Mouse (Mus musculus) ovary, postnatal 14 days (tissue): ENCODE data around the gene Adam33.
"Not testable (repeated sequence)": the region's sequence is repeated elsewhere in the genome, so short reads cannot be mapped to it uniquely, and the experiment has no call there.

Source experiments
- DNase-seq: peaks from one replicate; pipeline ENCODE4 v3.0.0; 2022; ENCODE audit warnings: low spot score

Adam33 gene

GRCm38 (mm10) chr2:131056191-131056590, 7.4 kb downstream of the Adam33 start:
- no peak for DNase-seq

GRCm38 (mm10) chr2:131055631-131056030, 8.0 kb downstream of the Adam33 start:
- peak; percentile 50 for DNase-seq

DNA sequence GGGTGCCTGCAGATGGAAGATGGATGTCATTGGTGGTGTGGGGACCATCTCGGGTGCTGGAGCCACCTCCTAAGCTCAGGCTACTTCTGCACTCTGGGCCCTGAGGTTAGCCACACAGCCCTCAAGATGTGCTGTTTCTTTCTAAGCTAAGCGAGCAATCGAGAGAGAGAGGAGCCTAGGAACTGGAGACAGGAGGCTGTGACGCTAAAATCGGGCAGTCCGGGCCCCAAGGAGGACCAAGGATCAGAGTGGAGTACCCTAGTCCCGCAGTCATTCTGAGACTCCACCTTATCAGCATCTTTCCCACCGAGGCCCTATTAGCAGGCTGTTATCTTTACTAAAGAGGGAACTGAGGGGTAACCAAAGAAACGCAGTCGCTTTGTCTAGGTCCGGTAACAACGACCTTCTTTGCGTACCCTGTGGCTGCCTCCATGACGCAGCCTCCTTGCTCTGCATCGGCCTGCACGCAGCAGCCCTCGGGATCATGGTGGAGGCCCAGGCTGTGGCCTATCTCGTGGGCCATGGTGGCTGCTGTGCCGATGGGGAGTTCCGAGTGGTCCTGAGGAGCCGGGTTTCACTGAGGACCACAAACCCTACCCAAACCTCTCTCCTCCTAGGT, 8.9 kb downstream of the Adam33 start:
- DNase-seq = no peak

GRCm38 (mm10) chr2:131053851-131054645, 9.6 kb downstream of the Adam33 start:
- DNase-seq = no peak

- no peak for DNase-seq
Measured at GRCm38 (mm10) chr2:131052862-131053418, 10.7 kb downstream of the Adam33 start.

GRCm38 (mm10) chr2:131052043-131052442, 11.6 kb downstream of the Adam33 start:
- DNase-seq = no peak

DNA sequence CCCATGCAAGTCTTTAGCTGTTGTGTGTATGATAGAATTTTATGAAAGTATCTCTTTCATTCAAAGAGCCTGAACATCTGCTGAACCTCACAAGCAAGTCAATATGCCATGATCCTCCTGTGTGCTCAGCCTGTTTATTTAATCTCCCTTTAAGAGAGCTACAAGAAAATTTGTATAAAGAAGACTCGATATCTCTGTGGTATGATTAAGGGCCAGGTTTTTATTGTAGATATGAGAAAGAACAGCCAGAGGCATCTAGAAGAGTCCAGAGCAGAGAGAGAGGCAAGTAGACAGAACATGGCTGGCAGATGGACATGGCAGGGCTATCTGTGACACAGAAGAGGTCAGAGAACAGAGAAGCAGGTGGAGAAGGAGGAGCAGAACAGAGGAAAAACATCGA, 17.6 kb downstream of the Adam33 start:
- no peak for DNase-seq

- no peak for DNase-seq
Measured at GRCm38 (mm10) chr2:131044989-131045720, 18.5 kb downstream of the Adam33 start.

DNA sequence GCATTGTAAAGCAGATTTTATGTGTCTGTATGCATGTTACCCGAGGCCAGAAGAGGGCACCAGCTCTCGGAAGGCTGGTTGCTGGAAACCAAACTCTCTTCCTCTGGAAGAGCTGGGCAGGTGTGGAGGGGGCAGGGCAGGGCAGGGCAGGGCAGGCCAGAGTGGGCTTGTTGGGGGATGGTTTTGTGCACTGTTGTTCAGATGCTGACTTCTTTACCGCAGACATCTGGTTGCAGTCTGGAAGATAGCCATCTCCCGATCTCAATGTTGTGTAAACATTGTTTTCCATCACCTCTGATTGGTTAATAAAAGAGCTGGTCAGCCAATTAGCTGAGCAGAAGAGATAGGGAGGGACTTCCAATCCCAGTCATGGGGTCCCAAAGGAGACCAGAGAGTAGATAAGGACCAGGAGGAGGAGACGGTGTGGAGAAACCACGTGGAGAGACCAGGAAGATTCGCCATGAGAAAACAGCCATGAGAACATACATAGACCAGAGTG, 19.2 kb downstream of the Adam33 start:
- no peak for DNase-seq

DNA sequence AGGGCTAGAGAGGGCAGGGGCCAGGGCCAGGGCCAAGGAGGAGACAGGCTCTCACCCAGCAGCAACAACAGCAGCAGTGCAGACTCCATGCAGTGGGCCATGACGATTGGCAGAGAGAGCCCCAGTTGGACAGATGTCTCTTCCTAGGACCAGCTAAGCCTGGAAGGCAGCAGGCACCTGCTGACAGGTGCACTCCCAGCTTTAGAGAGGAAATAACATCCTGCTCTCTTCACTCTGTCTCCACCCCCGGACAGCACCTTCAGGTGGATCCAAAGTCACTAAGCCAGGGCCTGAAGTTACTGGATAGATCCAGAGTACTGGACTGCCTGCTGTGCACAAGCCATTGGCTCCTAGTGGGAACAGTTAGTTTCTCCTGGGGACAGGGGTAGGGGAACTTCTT, 20.6 kb downstream of the Adam33 start, which contains the start of gene Gfra4:
TSS of gene Gfra4 (minus strand) at position 101 of the 400 bp plus-strand sequence.
- no peak for DNase-seq

DNA sequence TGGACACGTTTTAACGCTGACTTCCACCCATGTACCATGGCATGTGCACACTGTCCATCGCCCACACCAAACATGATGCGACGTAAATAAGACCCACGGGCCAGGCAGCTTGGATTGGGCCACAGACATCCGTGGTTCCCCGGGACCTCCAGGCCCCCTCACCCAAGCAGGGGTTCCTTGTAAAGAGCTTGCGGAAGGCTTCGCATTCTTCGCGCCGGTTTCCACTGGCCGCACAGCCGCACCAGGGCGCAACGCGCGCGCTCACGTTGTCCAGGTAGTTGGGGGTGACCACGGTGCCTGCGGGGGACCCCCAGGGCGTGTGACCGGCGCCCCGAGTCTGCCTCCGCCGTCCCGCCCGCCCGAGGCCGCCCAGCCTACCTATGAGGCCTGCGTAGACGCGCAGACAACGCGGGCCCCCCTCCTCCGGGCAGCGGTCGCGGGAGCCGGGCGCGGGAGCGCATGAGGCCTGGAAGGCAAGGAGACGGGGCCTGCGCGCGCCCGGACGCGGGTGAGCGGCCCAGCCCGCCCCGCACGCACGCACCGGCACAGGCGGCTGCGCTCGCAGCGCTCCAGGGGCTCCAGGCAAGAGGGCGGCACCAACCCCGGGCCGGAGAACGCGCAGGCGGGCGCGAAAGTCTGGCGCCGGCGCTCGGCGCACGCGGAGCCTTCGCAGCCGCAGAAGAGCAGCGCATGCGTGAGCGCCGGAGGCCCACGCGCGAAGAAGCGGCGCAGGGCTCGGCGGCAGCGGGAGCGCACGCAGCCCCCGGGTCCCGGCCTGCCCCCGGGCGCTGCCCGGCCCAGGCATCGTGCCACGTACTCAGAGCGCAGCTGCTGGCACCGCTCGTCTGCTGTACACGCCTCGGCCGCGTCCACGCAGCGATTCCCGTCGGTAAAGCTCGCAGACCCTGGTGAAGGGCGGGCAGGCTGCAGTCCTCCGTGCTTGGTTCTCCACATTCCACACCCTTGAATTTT, 22.5 kb downstream of the Adam33 start:
- DNase-seq = no peak

DNA sequence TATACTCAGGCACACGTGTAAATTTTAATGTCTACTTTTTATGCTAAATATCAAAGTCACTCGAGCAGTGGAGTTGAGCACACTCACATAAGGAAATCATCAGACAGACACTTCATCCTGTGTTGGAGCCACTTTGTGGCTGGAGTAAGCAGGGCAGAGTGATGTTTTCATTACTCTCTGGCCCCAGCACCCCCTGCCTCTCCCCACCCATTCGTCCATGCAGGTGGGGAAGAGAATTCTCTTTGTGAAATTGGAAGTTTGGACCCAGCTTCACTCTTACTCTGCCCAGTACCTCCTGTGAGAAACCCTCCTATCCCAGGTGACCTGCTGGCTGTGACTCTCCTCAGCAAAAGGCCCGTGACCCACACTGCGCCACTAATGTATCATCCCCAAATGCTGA, 24.9 kb downstream of the Adam33 start:
- DNase-seq = no peak

GRCm38 (mm10) chr2:131038197-131038596, 25.4 kb downstream of the Adam33 start:
- DNase-seq = no peak

GRCm38 (mm10) chr2:131037226-131037990, 26.2 kb downstream of the Adam33 start:
- no peak for DNase-seq

DNA sequence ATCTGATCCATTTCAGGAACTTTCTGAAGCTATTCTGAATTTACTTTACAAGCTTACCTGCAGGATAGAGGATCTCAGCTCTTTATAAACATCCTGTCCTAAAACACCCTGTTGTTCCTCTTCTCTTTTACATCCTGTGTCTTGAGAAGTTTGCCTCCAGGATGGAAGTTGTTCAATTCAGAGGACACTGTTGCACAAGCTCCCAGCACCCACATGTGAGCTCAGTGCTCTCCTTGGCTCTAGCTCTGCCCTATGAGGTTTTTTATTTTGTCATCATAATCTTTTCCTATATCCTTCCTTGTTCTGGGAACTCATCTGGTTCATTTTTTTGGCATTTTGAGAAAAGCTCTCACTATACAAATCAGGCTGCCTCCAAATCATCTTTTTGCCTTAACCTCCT, 26.9 kb downstream of the Adam33 start:
- no peak for DNase-seq

DNA sequence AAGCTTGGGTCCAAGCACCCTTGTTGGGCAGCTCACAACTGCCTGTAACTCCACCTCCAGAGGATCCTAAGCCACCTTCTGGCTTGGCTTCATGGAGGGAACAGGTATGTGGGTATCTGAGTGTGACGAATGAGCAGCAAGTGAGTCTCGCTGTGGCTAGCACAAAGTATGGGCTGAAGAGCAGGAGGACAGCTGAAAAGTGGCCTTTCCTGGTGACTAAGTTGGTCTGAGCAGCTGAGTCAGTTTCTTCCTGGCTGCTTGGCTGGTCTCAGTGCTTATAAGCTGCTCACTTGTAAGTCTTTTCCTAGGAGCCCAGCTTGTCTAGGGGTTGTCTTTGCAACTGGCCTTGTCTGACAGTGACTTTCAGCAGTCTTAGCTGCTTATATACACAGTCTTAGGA, 27.3 kb downstream of the Adam33 start:
- DNase-seq = no peak

GRCm38 (mm10) chr2:131031406-131031805, 32.2 kb downstream of the Adam33 start:
- not testable (repeated sequence) for DNase-seq

- no peak for DNase-seq
Measured at GRCm38 (mm10) chr2:131030998-131031397, 32.6 kb downstream of the Adam33 start.

DNA sequence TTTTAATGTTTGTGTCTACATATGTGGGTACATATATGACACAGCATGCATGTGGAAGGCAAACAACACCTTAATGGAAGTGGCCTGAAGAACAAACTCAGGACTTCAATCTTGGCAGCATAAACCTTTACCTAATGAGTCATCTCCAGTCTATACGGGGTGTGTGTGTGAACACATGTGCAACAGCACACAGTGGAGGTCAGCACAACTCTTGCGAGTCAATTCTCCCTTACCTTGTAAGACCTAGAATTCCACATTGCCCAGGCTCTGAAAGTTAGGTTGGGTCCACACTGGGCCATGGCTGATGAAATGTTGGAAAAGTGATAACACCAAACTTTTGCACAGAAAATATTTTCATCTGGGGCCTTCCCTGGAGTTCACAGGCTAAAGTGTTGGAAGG, 33.1 kb downstream of the Adam33 start:
- DNase-seq = no peak
